Mouse (Mus musculus): ENCODE measurements around the gene Dpysl4. TPM values are rescaled to one million over a fixed set of nuclear protein-coding genes. Genes with fewer than 3 reads are reported as not detected.

The Dpysl4 gene
- polyA plus RNA-seq, 1 experiment: 0.71 TPM

- H3K27me3 ChIP-seq (ENCODE audit: control insufficient read depth, insufficient read depth, low read length): peaks cover 1% of the 10 kb centered on the region; the same call in 1 of the 2 replicates
- WGBS: 61% methylated on average over 2 of the region's 2 CpGs
These were observed 2.0 kb downstream of the Dpysl4 start for GRCm38 (mm10) chr7:139087801-139088200.

DNA sequence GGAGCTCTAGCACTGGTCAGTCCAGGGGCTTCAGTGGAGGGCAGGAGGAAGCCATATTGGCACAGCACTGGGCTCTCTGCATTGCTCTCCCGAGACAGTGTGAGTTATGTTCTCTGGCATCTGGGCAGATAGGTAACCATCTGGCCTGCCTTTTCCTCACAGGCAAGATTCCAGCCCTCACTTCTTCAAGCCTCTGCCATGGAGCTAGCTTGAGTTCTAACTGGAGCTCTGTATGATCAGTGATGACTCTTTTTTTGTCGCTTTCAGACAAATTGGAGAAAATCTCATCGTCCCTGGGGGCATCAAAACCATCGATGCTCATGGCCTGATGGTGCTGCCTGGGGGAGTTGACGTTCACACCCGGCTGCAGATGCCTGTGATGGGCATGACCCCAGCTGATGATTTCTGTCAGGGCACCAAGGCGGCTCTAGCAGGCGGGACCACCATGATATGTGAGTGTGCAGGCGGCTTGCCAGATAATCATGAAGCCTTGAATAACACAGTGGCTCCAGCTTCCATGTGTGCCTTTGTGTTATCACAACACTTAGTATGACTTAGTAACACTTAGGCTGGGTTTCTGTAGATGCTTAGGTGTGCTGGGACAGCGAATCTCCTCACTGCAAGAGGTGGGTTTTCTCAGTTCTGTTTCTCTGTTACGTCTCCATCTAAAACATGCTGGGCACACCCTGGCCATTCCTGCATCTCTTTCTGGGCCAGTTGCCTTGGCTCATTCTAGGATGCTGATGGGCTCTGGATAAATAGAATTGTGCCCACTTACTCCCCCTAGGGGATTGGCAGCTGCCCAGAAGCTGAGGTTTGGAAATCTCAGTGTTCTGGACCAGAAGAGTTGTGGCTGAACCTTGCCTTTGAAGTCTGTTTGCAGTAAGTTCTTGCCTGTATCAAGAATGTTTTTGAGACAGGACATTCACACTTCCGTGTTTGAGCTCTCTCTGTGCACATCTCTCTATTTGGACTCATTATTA, 4.4 kb downstream of the Dpysl4 start:
- WGBS: 87% methylated on average over 12 of the region's 12 CpGs
- TF ChIP-seq POLR2A (IDR thresholded peaks at IDR 0.05; ENCODE audit: low read depth, low read length) (no peak), CTCF (IDR thresholded peaks at IDR 0.05; ENCODE audit: extremely low read depth, insufficient read depth, insufficient read length, insufficient replicate concordance) (no peak)
- no peak for DNase-seq (ENCODE audit: low read depth in 1 of 2, low spot score in 2 of 2)
- Histone ChIP-seq H3K27ac (ENCODE audit: insufficient read depth, low read length) (no peak overlapping the region), H3K36me3 (ENCODE audit: control insufficient read depth, insufficient read depth, low read length) (no peaks in the 10 kb centered on the region), H3K4me1 (ENCODE audit: control insufficient read depth, insufficient read depth, insufficient read length) (no peaks in the 10 kb centered on the region; the same call in 1 of the 2 replicates), H3K4me3 (ENCODE audit: extremely low read depth, insufficient read depth, insufficient read length) (no peak overlapping the region), H3K27me3 (ENCODE audit: control insufficient read depth, insufficient read depth, low read length) (peaks cover 1% of the 10 kb centered on the region; the same call in 1 of the 2 replicates)

More at GRCm38 (mm10) chr7:139087801-139088200, 2.0 kb downstream of the Dpysl4 start:
- Histone ChIP-seq H3K27ac (ENCODE audit: insufficient read depth, low read length) (no peak overlapping the region), H3K4me3 (ENCODE audit: extremely low read depth, insufficient read depth, insufficient read length) (no peak overlapping the region), H3K4me1 (ENCODE audit: control insufficient read depth, insufficient read depth, insufficient read length) (no peaks in the 10 kb centered on the region; the same call in 1 of the 2 replicates), H3K36me3 (ENCODE audit: control insufficient read depth, insufficient read depth, low read length) (no peaks in the 10 kb centered on the region)
- TF ChIP-seq CTCF (IDR thresholded peaks at IDR 0.05; ENCODE audit: extremely low read depth, insufficient read depth, insufficient read length, insufficient replicate concordance): no peak
- TF ChIP-seq POLR2A (IDR thresholded peaks at IDR 0.05; ENCODE audit: low read depth, low read length): no peak
- no peak for DNase-seq (ENCODE audit: low read depth in 1 of 2, low spot score in 2 of 2)

DNA sequence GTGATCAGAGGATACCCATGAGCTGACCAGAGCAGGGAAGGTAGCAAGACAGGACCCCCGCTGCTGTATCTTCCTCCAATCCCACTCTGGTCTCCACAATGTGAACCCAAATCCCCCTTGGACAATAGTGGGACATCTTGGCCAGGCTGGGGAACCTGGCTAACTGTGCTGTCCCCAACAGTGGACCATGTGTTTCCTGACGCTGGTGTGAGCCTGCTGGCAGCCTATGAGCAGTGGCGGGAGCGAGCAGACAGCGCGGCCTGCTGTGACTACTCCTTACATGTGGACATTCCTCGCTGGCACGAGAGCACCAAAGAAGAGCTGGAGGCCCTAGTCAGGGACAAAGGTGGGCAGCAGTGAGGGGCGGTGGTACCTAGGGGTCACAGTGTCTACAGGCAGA, 5.9 kb downstream of the Dpysl4 start:
- no peaks in the 10 kb centered on the region for H3K27me3 ChIP-seq (ENCODE audit: control insufficient read depth, insufficient read depth, low read length)
- no peak overlapping the region for H3K4me3 ChIP-seq (ENCODE audit: extremely low read depth, insufficient read depth, insufficient read length)
- DNase-seq (ENCODE audit: low read depth in 1 of 2, low spot score in 2 of 2): no peak
- no peak for TF ChIP-seq CTCF (IDR thresholded peaks at IDR 0.05; ENCODE audit: extremely low read depth, insufficient read depth, insufficient read length, insufficient replicate concordance)
- no peak for TF ChIP-seq POLR2A (IDR thresholded peaks at IDR 0.05; ENCODE audit: low read depth, low read length)
- no peak overlapping the region for H3K27ac ChIP-seq (ENCODE audit: insufficient read depth, low read length)
- H3K36me3 ChIP-seq (ENCODE audit: control insufficient read depth, insufficient read depth, low read length): no peaks in the 10 kb centered on the region
- no peaks in the 10 kb centered on the region for H3K4me1 ChIP-seq (ENCODE audit: control insufficient read depth, insufficient read depth, insufficient read length)
- 80% methylated on average over 9 of the region's 9 CpGs for WGBS

GRCm38 (mm10) chr7:139092676-139093075, 6.9 kb downstream of the Dpysl4 start:
- Histone ChIP-seq H3K36me3 (ENCODE audit: control insufficient read depth, insufficient read depth, low read length) (no peaks in the 10 kb centered on the region), H3K4me1 (ENCODE audit: control insufficient read depth, insufficient read depth, insufficient read length) (no peaks in the 10 kb centered on the region), H3K4me3 (ENCODE audit: extremely low read depth, insufficient read depth, insufficient read length) (no peak overlapping the region), H3K27me3 (ENCODE audit: control insufficient read depth, insufficient read depth, low read length) (no peaks in the 10 kb centered on the region), H3K27ac (ENCODE audit: insufficient read depth, low read length) (no peak overlapping the region)
- DNase-seq (ENCODE audit: low read depth in 1 of 2, low spot score in 2 of 2): no peak
- no peak for TF ChIP-seq CTCF (IDR thresholded peaks at IDR 0.05; ENCODE audit: extremely low read depth, insufficient read depth, insufficient read length, insufficient replicate concordance)
- TF ChIP-seq POLR2A (IDR thresholded peaks at IDR 0.05; ENCODE audit: low read depth, low read length): no peak
- 91% methylated on average over 5 of the region's 5 CpGs for WGBS

GRCm38 (mm10) chr7:139093124-139093523, 7.3 kb downstream of the Dpysl4 start:
- Histone ChIP-seq H3K27ac (ENCODE audit: insufficient read depth, low read length) (no peak overlapping the region), H3K4me1 (ENCODE audit: control insufficient read depth, insufficient read depth, insufficient read length) (no peaks in the 10 kb centered on the region), H3K27me3 (ENCODE audit: control insufficient read depth, insufficient read depth, low read length) (no peaks in the 10 kb centered on the region), H3K4me3 (ENCODE audit: extremely low read depth, insufficient read depth, insufficient read length) (no peak overlapping the region), H3K36me3 (ENCODE audit: control insufficient read depth, insufficient read depth, low read length) (no peaks in the 10 kb centered on the region)
- no peak for DNase-seq (ENCODE audit: low read depth in 1 of 2, low spot score in 2 of 2)
- TF ChIP-seq POLR2A (IDR thresholded peaks at IDR 0.05; ENCODE audit: low read depth, low read length) (no peak), CTCF (IDR thresholded peaks at IDR 0.05; ENCODE audit: extremely low read depth, insufficient read depth, insufficient read length, insufficient replicate concordance) (no peak)
- 81% methylated on average over 5 of the region's 5 CpGs for WGBS

DNA sequence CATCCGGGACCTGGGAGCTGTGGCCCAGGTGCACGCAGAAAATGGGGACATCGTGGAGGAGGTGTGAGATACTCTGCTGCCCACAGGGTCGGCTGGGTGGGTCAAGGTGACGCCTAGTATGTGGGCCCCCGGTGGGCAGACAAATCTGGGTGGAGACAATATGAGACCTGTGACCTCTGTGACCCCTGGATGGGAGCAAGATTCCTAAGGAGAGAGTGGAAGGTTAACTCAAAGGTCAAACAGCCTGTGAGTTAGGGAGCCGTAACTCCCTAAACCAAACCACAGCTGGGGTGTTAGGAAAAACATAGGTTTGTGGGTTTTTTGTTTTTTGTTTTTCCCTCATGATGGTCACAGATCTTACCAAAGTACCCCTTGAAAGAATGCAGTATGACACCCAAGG, 8.0 kb downstream of the Dpysl4 start:
- TF ChIP-seq POLR2A (IDR thresholded peaks at IDR 0.05; ENCODE audit: low read depth, low read length) (no peak), CTCF (IDR thresholded peaks at IDR 0.05; ENCODE audit: extremely low read depth, insufficient read depth, insufficient read length, insufficient replicate concordance) (no peak)
- no peak overlapping the region for H3K27ac ChIP-seq (ENCODE audit: insufficient read depth, low read length)
- DNase-seq (ENCODE audit: low read depth in 1 of 2, low spot score in 2 of 2): no peak
- H3K4me3 ChIP-seq (ENCODE audit: extremely low read depth, insufficient read depth, insufficient read length): no peak overlapping the region
- H3K4me1 ChIP-seq (ENCODE audit: control insufficient read depth, insufficient read depth, insufficient read length): no peaks in the 10 kb centered on the region
- no peaks in the 10 kb centered on the region for H3K27me3 ChIP-seq (ENCODE audit: control insufficient read depth, insufficient read depth, low read length)
- no peaks in the 10 kb centered on the region for H3K36me3 ChIP-seq (ENCODE audit: control insufficient read depth, insufficient read depth, low read length)
- 86% methylated on average over 7 of the region's 7 CpGs for WGBS

- no peaks in the 10 kb centered on the region for H3K27me3 ChIP-seq (ENCODE audit: control insufficient read depth, insufficient read depth, low read length)
- DNase-seq (ENCODE audit: low read depth in 1 of 2, low spot score in 2 of 2): no peak
- WGBS: 86% methylated on average over 6 of the region's 6 CpGs
- H3K36me3 ChIP-seq (ENCODE audit: control insufficient read depth, insufficient read depth, low read length): no peaks in the 10 kb centered on the region
- no peak overlapping the region for H3K27ac ChIP-seq (ENCODE audit: insufficient read depth, low read length)
- H3K4me1 ChIP-seq (ENCODE audit: control insufficient read depth, insufficient read depth, insufficient read length): no peaks in the 10 kb centered on the region
- TF ChIP-seq POLR2A (IDR thresholded peaks at IDR 0.05; ENCODE audit: low read depth, low read length) (no peak), CTCF (IDR thresholded peaks at IDR 0.05; ENCODE audit: extremely low read depth, insufficient read depth, insufficient read length, insufficient replicate concordance) (no peak)
- no peak overlapping the region for H3K4me3 ChIP-seq (ENCODE audit: extremely low read depth, insufficient read depth, insufficient read length)
These were observed 9.0 kb downstream of the Dpysl4 start for GRCm38 (mm10) chr7:139094761-139095160.
